Mouse (Mus musculus): ENCODE results near the gene Aatk.

Gene Aatk

DNA sequence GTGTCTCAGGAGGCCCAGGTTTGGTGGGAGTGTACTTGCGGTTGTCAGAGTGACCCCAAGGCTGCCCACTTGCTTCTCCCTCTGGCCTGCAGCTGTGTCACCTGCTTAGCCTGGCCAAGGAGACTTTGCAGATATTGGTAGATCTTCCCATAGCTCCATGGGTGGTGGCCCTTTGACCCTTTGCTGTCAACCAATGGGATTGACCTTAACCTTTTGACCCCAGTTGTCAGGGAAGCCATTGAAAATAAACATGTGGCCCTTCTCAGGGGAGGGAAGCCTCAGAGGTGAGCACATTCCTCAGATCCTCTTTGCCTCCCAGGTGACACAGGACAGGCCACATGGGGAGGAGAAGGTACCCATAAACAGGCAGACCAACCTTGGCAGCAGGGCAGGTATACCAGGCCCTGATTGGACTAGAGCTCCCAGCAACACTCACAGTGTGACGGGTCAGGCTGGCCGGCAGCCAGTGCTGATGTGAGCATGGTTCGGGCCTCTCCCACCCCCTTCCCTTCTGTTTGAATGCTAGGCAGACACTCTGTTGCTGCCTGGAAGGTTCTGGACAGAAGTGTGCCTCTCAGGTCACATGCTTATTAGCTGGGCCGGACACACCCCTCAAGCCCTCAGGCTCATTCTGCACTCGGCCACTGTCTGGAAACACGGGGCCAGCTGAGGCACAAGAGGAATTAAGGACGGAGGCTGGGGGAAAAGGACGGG, 17.4 kb downstream of the Aatk start:
- in situ Hi-C loops (cut with MboI; ENCODE audit: unreplicated experiment in 2 of 2) = loop anchor here in 1 of 2 experiments (5.0 to 10.0 kb wide), 3 partner anchors 43 to 275 kb away; no protein-coding TSS in a partner anchor

DNA sequence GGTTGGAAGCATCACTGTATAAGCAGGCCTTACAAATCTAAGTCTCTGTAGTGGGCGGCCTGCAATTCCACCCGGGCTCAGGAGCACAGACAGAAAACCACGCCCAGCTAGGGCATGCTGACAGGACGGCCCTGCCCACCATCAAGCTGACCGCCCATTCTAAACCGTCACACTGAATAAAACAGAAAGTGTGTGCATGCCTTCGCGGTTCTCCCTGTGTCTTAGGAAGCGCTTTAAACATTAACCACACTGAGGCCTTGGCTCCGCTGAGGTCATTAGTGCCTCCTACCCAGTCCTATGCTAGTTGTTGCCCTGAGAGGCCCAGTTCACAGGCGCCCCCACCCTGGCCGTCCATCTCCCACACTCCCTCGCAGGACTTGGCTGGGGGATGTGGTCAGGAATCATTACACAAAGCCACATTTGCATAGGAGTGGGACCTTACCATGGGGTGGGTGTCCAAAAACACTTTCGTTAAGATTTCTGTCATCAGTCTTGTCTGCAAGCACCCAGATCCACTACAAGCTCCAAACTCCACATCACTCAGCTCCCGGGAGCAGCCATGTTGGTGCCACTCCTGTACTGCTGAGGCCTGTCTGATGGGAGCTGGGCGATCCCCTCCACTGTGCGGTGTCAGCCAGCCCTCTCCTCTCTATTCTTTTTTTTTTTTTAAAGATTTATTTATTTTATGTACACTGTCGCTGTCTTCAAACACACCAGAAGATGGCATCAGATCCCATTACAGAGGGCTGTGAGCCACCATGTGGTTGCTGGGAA, 18.5 kb downstream of the Aatk start:
- in situ Hi-C loops (cut with MboI; ENCODE audit: unreplicated experiment in 2 of 2) = loop anchor here in 1 of 2 experiments (5.0 to 10.0 kb wide), 3 partner anchors 44 to 276 kb away; no protein-coding TSS in a partner anchor

DNA sequence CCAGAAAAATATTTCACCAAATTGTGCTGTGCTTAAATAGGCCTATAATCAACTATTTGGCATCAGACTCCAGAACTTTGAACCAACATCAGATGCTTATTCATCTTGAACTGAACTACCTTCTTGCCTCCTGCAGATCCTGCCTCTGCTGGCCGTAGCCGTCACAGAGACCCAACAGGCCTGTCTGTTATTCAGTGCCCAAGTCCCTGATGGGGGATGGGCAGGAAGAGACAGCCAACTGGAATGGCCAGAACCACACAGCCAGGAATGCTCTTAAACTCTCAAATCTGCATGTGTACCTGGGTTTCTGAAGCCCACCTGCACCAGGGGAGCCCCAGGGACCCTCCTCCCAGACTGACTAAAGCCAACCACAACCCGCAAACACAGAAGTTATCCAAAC, 20.0 kb downstream of the Aatk start:
- in situ Hi-C loops (cut with MboI; ENCODE audit: unreplicated experiment in 2 of 2) = loop anchor here in 1 of 2 experiments (5.0 to 10.0 kb wide), 3 partner anchors 45 to 278 kb away; no protein-coding TSS in a partner anchor

DNA sequence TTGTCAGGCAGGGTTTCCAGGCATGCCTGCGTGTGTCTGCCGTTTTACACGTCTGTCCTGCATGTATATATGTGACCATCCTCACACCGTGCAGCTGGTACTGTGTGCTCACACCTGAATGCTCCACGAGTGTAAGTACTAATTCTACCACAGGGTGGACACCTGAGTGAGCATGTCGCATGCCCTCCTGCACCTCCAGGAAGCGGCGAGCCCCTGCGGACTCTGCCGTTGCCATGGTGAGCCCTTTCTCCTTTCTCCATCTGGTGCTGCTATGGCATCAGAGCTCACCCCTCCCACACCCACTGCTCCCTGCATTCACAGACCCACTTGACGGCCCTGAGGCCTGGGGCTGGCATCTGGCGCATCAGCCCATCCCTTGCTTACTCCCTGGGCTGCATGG, 24.1 kb downstream of the Aatk start:
- in situ Hi-C loops (cut with MboI; ENCODE audit: unreplicated experiment in 2 of 2) = loop anchor here in 1 of 2 experiments (10.0 kb wide), 1 partner anchor 282 kb away; no protein-coding TSS in a partner anchor

DNA sequence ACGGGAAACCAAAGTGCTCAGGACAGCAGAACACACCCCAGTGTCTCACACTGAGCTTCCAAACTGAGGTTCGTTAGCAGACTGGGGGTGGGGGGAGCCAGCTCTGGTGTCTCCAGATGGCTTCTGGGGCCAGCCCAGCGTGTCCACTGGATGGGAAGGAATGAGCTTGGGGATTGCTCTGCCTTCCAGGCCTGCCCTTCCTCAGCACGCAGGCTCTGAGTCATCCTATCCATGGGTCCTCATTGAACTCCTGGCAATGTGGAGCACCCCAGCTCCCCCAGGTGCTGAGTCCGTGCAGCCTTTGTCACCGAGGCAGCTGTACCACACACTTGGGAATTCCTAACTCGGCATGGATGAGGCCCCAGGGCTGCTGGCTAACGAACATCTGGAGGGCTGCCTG, 24.8 kb downstream of the Aatk start:
- in situ Hi-C loops (cut with MboI; ENCODE audit: unreplicated experiment in 2 of 2) = loop anchor here in 1 of 2 experiments (10.0 kb wide), 1 partner anchor 283 kb away; no protein-coding TSS in a partner anchor

DNA sequence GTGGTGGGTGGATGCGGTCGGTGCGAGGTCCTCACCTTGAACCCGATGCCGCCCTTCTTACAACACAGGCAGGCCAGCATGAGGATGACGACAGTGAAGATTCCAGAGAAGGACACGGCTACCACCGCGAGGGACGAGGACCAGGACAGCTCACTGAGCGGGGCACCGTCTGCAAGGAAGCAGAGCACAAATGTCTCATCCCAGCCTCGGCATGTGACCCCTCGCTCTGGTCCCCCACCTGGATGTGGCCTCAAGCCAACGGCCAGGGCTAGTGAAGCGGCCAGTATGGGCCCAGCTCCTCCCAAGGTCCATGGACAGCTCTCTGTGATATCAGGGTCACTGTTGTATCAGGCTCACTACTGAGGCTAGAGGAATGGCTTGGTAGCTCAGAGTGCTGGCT, 25.6 kb downstream of the Aatk start:
- in situ Hi-C loops (cut with MboI; ENCODE audit: unreplicated experiment in 2 of 2) = loop anchor here in 1 of 2 experiments (10.0 kb wide), 1 partner anchor 283 kb away; no protein-coding TSS in a partner anchor

DNA sequence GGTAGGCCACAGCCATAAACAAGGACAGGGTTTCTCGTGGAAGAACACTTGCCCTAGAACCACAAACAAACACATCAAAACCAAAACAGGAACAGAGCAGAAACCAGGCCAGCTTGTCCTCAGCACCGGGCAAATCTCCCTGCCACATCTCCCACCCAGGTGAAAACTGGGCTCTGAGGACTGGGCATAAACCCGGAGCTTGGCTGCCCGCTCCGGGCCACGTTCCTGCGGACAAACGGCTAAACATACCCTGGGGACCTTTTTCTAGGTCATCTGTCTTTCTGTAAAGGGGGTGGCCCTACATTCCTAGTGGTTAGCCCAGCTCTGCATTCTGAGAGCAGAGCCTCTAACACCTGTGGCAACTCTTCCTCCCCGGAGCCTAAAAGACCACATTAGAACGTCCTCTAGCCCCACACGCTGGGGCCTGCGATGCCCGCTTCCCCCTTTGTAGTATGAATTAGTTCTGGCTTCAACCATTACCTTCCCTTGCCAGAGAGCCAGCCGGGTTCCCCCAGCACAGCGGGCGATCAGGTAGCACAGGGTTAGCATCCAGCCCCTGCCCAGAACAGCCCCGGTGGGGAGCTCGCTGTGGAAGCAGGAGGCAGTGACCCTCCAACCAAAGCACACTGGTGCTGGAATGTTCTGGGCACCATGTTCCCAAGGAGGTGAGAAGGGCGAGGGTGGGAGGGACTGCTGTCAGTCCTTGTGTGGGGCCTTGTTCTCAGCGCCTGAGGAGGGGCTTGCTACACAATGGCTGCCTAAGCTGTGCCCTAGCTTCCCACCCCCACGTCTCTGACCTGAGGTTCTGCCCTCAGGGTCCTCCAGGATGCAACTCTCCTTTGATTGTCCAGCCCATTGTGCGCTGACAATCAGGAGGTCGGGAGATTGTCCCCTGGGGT, 27.2 kb downstream of the Aatk start:
- in situ Hi-C loops (cut with MboI; ENCODE audit: unreplicated experiment in 2 of 2) = loop anchor here (10.0 kb wide), 1 partner anchor 285 kb away; no protein-coding TSS in a partner anchor

DNA sequence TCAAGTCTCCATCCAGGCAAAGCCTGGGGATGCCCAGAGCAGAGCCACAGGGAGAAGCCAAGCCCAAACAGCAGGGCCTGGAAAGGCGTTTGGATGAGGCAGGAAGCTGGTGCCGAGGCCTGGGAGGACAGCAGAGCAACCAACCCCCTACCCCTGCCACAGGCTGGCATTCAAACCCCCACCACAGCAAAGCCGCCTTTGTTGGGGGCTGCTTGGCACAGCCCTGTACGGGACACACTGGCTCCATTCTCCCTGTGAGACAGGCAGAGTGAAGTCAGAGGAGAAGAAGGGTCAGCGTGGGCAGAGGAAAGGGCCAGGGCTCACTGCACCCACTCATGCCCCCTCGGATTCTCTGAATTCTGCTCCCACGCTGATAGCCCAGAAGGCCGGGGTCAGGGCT, 30.0 kb downstream of the Aatk start:
- in situ Hi-C loops (cut with MboI; ENCODE audit: unreplicated experiment in 2 of 2) = loop anchor here in 1 of 2 experiments (10.0 kb wide), 1 partner anchor 288 kb away; no protein-coding TSS in a partner anchor

DNA sequence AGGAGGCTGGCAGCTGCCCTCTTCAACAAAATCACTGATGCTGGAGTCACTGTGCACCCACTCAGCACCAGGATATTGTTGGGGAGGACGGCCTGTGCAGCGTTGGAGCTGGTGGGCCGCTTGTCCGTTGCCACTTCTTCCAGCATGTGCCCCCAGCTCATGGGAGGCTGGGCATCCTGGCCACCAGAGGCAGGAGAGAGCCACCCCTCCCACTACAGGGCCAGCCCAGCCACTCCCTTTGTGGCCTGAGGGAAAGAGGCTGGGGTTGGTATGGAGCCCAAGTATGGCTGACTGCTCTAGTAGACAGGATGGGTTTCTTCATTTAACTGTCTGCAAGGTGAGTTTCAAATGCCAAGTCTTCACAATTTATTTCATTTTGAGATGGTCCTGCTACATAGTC, 32.2 kb downstream of the Aatk start:
- in situ Hi-C loops (cut with MboI; ENCODE audit: unreplicated experiment in 2 of 2) = loop anchor here in 1 of 2 experiments (5.0 to 10.0 kb wide), 2 partner anchors 88 to 290 kb away; no protein-coding TSS in a partner anchor

DNA sequence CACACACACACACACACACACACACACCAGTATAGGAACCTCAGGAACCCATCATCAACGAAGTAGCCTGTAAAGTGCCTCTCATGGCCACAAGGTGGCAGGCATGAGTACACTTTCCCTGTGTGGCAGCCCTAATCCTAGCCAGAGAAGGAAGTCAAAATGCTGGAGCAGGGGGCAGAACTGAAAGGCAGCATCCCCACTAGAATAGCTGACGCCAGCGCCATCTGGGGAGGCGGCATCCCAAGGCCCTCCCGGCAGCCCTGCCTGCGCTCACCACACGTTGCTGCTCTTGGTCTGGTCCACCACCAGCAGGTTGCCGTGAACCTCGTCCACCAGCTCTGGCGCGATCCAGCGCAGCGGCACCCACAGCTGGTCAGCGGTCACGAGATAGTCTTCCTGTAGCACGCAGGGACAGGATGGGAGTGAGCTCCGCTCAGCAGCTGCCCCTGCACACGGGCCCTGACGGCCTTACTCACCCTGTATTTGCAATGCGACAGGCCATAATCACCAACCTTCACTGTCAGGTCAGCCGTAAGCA, 33.7 kb downstream of the Aatk start:
- in situ Hi-C loops (cut with MboI; ENCODE audit: unreplicated experiment in 2 of 2) = loop anchor here in 1 of 2 experiments (5.0 to 10.0 kb wide), 2 partner anchors 89 to 292 kb away; no protein-coding TSS in a partner anchor

DNA sequence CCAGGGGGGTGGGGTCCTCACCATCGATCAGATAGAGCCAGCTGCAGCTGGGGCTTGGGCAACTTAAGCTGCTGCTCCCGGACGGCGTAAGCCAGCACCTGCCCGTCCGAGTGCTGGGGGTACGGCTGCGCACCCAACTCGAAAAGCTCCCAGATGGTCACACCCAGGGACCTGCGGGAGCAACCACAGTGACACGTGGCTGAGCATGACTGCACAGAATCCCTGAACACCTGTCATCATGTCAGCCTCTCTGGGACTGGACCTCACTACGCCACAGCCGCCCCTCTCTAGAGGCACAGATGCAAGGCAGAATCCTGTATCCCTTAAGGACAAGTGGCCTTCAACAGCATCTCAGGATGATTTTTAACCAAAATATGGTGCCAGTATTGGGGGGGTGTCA, 34.3 kb downstream of the Aatk start:
- in situ Hi-C loops (cut with MboI; ENCODE audit: unreplicated experiment in 2 of 2) = loop anchor here in 1 of 2 experiments (5.0 to 10.0 kb wide), 2 partner anchors 90 to 292 kb away; no protein-coding TSS in a partner anchor

DNA sequence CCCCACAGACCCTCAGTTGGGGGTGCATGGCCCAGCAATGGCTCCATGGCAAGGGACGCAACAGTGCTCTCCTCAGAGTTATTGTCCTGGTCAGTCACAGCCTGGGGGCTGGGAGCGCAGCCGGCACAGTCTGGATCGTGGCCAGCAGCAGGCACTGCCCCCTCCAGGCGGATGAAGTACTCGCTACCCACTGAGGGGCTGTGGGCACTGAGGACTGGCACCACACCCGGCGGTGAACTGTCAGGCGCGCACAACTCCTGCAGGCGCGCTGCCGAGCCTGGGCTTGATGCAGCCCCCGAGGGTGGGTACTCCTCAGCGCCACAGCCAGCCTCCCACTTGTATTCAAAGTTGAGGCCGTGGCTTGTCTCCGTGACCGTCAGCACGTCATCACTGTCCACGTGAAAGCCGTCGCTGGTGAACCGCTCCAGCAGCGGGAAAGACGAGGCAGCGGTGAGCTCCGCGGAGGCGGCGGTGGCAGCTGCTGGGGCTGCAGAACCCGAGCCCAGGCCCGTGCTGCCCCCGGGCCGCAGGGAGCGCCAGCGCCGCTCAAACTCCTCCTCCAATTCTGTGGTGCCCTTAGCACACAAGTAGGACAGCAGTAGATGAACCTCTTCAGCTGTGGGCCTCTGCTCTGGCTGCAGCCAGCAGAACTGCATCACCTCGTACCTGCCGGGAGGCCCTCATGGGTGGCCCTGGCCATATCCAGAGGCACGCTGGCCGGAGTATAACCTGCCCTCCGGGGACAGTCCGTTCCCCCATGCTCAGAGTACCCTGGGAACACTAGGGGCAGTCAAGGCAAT, 35.0 kb downstream of the Aatk start:
- in situ Hi-C loops (cut with MboI; ENCODE audit: unreplicated experiment in 2 of 2) = loop anchor here in 1 of 2 experiments (5.0 to 10.0 kb wide), 2 partner anchors 90 to 293 kb away; no protein-coding TSS in a partner anchor

DNA sequence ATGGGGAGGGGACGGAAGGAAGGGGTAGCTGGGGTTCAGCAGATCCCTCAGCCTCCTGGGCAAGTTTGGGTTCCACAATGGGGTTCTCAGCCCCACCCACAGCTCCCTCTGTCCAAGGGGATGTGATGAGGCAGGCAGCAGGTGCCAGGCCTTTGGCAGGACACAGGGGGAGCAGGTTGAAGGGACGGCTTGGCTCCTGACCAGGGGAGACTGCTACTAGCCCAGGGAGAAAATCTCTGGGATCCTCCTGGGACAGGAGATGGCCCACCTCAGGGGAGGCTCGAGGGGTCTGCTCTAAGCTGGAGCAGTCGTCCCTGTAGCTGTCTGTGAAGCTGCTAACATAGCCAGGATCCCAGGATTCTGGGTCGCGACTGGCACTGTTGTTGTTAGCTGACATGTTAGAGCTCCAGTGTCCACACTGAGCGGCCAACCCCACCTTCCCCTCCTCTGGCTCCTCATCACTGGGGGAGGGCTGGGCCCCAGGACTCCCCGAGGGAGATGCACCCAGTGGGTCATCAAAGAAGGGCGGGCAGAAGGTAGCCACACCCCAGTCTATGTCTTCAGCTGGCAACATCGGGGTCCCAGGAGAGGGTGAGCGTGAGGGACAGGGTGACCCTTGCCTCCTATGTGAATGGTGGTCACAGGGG, 35.7 kb downstream of the Aatk start:
- in situ Hi-C loops (cut with MboI; ENCODE audit: unreplicated experiment in 2 of 2) = loop anchor here in 1 of 2 experiments (5.0 to 10.0 kb wide), 2 partner anchors 91 to 294 kb away; no protein-coding TSS in a partner anchor

DNA sequence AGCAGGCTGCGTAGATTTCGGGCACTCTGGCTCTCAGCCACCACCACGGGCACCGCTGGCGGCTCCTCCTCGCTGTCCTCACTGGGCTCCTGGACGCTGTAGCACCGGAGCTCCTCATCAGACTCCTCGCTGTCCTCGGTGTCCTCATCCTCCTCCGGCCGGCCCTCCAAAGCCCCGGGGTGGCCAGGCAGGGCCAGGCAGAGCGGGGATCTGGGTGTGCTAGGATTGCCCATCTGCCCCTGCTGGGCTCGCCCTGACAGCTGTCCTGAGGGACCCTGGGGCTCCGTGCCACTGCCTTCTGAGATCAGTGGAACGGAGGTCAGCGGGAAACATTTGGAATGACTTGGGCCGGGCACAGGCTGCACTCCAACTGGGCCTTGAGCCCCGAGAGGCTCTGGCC, 37.0 kb downstream of the Aatk start:
- in situ Hi-C loops (cut with MboI; ENCODE audit: unreplicated experiment in 2 of 2) = loop anchor here in 1 of 2 experiments (5.0 to 10.0 kb wide), 2 partner anchors 92 to 295 kb away; no protein-coding TSS in a partner anchor

DNA sequence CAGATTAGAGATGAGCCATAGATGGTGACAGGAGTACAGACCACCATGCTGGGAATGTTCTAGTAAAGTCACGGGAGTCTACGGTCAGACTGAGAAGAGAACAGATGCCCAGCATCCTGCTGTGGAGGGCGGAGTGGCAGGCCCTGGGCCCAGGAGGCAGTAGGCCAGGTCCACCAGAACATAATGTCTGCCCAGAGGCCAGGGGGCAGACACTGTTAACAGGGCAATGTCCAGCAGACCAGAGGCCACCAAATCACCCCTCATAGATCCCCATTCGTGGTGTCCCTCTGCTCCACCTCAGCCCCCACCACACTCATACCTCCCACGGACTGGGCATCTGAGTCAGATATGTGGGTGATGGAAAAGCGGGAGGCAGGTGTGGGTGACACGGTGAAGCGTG, 38.0 kb downstream of the Aatk start:
- in situ Hi-C loops (cut with MboI; ENCODE audit: unreplicated experiment in 2 of 2) = no loop called here

DNA sequence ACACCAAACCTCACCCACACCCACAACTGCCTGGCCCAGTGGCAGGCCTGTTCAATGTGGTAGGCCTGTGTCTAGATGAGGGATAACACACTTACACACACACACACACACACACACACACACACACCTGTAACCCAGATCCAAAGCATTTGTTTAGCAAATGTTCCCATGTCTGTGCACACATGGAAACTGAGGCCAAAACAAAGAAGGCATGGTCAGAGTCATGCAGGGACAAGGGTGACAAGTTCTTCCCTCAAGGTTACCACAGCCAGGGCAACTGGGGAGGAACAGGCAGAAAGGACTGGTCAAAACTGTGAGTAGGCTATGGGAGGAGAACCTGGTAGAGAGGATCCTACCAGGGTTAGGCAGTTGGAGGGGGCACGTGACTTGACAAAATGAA, 38.5 kb downstream of the Aatk start:
- in situ Hi-C loops (cut with MboI; ENCODE audit: unreplicated experiment in 2 of 2) = no loop called here

DNA sequence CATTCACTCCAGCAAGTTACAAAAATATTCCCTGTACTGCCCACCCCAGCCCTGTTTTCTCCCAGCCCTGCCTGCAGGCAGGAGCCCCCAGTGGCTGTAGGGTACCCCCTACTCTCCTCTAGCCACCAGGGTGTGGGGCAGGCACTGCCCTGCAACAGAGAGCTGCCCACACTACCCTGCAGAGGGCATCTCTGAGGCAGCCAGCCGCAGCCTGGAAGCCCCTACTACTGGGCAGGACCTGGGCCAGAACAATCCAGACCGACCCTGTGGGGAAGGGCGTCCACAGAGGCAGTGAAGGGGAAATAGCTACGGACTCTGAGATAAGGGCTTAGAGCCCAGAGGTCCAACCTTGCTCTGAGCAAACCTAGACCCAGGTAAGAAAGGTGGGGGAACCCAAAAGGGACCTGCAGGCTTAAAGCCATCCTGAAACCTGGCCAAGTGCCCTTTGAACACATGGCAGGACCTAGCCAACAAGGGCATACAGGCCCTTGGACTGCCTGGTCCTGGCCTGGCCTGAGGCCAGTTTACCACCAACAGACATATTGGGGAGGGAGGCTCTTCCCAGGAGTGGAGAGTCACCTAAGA, 39.4 kb downstream of the Aatk start:
- in situ Hi-C loops (cut with MboI; ENCODE audit: unreplicated experiment in 2 of 2) = no loop called here

All from v-Abl transformed pro-B cells (cell line).